Mouse (Mus musculus) midbrain, embryonic 11.5 days (tissue): Measurements from ENCODE around the gene Rnf144a. TPM values are rescaled to one million over a fixed set of nuclear protein-coding genes. Genes with fewer than 3 reads are reported as not detected.

ENCODE experiments used
- ATAC-seq: fragments of 200-750 bp; cut with Nextera tagmentation; 2 replicates; pipeline ENCODE4 v1.8.0; 2017; ENCODE audit warnings: moderate TSS enrichment, moderate library complexity; ENCODE audit not compliant: low FRiP score
- DNase-seq: peaks from one replicate; pipeline ENCODE4 v3.0.0; 2015; ENCODE audit warnings: low spot score; ENCODE audit errors: missing footprints
- H3K27ac ChIP-seq: fragments of 300-500 bp; sonication (generic); 2 replicates; pipeline ENCODE4 v1.5.1; 2014; ENCODE audit warnings: low read depth, low read length
- H3K27me3 ChIP-seq: fragments of 300-500 bp; sonication (generic); 2 replicates; pipeline ENCODE4 v1.6.1; 2014; ENCODE audit warnings: mild to moderate bottlenecking, low read length, moderate library complexity, mixed read lengths; ENCODE audit not compliant: control insufficient read depth, insufficient read depth
- H3K36me3 ChIP-seq: fragments of 300-500 bp; sonication (generic); 2 replicates; pipeline ENCODE4 v1.6.1; 2014; ENCODE audit warnings: mild to moderate bottlenecking, low read length, moderate library complexity, mixed read lengths; ENCODE audit not compliant: control insufficient read depth, insufficient read depth
- H3K4me1 ChIP-seq: fragments of 300-500 bp; sonication (generic); 2 replicates; pipeline ENCODE4 v1.6.1; 2014; ENCODE audit warnings: low read length; ENCODE audit not compliant: control insufficient read depth, insufficient read depth
- H3K4me2 ChIP-seq: fragments of 300-500 bp; sonication (generic); 2 replicates; pipeline ENCODE4 v1.6.1; 2014; ENCODE audit warnings: mild to moderate bottlenecking, moderate library complexity
- H3K4me3 ChIP-seq: fragments of 300-500 bp; sonication (generic); 2 replicates; pipeline ENCODE4 v1.5.1; 2014; ENCODE audit warnings: low read depth, low read length
- H3K9ac ChIP-seq: fragments of 300-500 bp; sonication (generic); 2 replicates; pipeline ENCODE4 v1.6.1; 2014; ENCODE audit warnings: low read length
- H3K9me3 ChIP-seq: fragments of 300-500 bp; sonication (generic); 2 replicates; pipeline ENCODE4 v1.6.1; 2016; ENCODE audit warnings: low read length; ENCODE audit not compliant: control insufficient read depth
- WGBS: fragments of 180-500 bp; shearing (Covaris S2); extraction: QIAGEN DNeasy Blood & Tissue Kit; methylation state at CpG from one replicate; pipeline ENCODE4 v1.1.7; 2014; 5-methylcytosine and 5-hydroxymethylcytosine counted together
- polyA plus RNA-seq: library from polyadenylated mRNA; unstranded; fragments of >200 nt; fragmentation: Nextera tagmentation; extraction: Ambion mirVana; gene quantifications from 2 replicates; pipeline ENCODE4 v1.2.1, GENCODE M21; 2014

The Rnf144a gene
- polyA plus RNA-seq, 1 experiment from 2014 or later, result 24.7 TPM

DNA sequence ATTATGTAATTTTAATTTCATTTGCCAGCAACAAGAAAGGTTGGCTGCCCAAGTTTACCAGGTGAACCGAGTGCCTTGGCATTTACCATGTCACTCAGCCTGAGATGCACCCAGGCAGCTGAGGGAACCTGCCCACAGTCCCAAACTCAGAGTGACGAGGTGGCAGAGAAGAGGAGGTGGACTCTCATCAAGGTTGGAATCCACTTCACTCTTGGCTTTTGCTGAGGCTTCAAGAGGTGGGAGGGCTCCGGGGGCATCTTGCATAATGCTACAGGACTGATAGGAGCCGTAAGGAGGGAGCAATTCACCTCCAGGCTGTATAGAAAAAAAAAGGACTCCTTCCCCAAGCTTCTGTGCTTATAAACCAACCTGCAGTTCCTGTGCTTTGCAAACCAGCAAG lies 48.7 kb downstream of the Rnf144a start:
- Histone ChIP-seq H3K27me3 (no peaks in the 10 kb centered on the region), H3K9ac (no peak overlapping the region), H3K4me2 (no peak overlapping the region), H3K4me1 (peaks cover under 1% of the 10 kb centered on the region; the same call in 1 of the 2 replicates), H3K9me3 (no peaks in the 10 kb centered on the region), H3K27ac (no peak overlapping the region), H3K36me3 (no peaks in the 10 kb centered on the region; the same call in 1 of the 2 replicates), H3K4me3 (no peak overlapping the region)
- no peak for DNase-seq
- ATAC-seq, result no peak
- 83% methylated on average over 4 of the region's 4 CpGs for WGBS

DNA sequence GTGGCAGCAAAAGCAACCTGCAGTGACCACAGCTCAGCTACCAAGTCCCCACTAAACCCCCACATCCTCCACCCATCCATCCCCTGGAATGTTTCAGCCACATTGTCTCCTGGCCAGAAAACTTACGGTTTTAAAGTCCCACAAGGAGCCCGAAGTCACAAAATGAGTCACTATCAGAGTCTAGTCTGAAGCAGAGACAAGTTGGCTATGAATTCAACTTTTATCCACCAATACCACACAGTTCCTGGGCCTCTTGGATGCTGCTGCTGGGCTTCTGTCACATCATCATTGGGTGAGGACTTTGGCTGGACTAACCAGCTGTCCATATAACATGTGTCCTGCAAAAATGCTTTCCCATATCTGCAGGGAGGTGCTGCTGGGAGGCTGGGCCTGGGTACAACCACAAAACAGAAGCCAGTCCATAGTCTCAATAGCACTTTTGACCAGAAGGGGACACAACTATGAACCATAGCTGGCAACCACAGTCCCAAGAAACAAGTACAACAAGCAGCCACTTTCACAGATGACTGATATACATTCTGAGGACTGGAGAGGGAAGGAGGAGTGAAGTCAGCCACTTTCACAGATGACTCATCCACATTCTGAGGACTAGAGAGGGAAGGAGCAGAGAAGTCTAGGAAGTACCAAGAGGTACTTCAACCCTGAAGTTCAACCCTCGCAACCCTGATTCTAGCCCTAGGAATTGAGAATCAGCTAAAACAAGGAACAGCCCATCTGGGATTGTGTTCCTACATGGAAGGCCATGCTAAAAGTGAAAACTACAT lies 49.3 kb downstream of the Rnf144a start:
- DNase-seq (no peak), ATAC-seq (no peak)
- H3K4me2 ChIP-seq, result no peak overlapping the region
- peaks cover 6% of the 10 kb centered on the region; the same call in 1 of the 2 replicates for H3K4me1 ChIP-seq
- H3K27ac ChIP-seq, result no peak overlapping the region
- no peak overlapping the region for H3K9ac ChIP-seq
- H3K9me3 ChIP-seq, result no peaks in the 10 kb centered on the region
- H3K36me3 ChIP-seq, result no peaks in the 10 kb centered on the region; the same call in 1 of the 2 replicates
- 94% methylated on average over 3 of the region's 3 CpGs for WGBS
- H3K4me3 ChIP-seq, result no peak overlapping the region
- no peaks in the 10 kb centered on the region for H3K27me3 ChIP-seq

DNA sequence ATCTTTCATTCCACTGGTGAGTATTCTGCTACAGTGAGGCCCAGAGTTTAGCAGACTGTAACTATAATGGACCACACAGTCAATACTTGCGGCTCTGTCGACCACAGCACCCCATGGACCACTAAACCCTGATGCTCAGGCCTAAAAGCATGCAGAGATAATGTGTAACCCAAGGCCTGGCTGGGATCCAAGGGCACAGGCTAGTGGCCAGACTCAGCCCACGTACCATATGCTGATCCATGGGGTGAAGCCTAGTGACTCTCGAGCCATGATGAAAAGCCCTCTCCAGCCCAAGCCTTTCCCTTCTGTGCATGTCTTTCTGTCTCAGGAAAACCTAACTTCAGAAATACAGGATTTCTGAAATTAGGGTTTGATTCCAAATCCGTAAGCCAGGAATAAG lies 50.2 kb downstream of the Rnf144a start:
- Histone ChIP-seq H3K9ac (no peak overlapping the region), H3K9me3 (no peaks in the 10 kb centered on the region), H3K27ac (no peak overlapping the region), H3K4me1 (peaks cover 6% of the 10 kb centered on the region; the same call in 1 of the 2 replicates), H3K4me3 (no peak overlapping the region), H3K4me2 (no peak overlapping the region), H3K36me3 (no peaks in the 10 kb centered on the region; the same call in 1 of the 2 replicates), H3K27me3 (no peaks in the 10 kb centered on the region)
- DNase-seq (no peak), ATAC-seq (no peak)
- 92% methylated on average over 5 of the region's 5 CpGs for WGBS

DNA sequence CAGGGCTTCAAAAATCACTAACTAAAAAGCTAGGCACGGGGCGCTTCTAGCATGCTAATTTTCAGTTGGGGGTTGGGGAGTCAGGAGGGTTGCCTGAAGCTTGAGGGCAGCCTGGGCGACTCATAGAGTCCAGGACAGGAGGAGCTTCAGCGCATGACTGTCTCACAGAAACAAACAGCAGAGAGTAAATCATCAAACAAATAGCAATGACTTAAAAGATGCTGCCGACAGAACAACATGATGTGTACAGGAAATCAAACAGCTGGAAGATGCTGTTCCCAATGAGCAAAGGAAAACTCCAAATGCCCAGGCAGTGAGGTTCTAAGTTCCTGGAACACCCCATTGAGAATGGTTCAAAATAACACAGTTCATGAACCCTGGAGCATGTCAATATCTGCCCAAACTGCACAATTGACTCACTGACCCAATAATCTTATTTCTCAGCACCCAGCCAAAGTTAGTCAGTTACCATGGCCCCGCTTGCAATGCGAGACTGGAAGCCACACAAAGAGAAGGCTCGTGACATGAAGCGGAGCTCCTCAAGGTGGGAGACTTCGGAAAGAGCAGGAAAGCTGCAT lies 54.0 kb downstream of the Rnf144a start:
- Histone ChIP-seq H3K9me3 (no peaks in the 10 kb centered on the region), H3K9ac (no peak overlapping the region), H3K4me3 (no peak overlapping the region), H3K36me3 (peaks cover 4% of the 10 kb centered on the region; the same call in 1 of the 2 replicates), H3K4me2 (no peak overlapping the region), H3K27ac (no peak overlapping the region), H3K4me1 (peaks cover 6% of the 10 kb centered on the region; the same call in 1 of the 2 replicates), H3K27me3 (no peaks in the 10 kb centered on the region)
- WGBS, result 61% methylated on average over 10 of the region's 10 CpGs
- no peak for DNase-seq
- ATAC-seq, result no peak

DNA sequence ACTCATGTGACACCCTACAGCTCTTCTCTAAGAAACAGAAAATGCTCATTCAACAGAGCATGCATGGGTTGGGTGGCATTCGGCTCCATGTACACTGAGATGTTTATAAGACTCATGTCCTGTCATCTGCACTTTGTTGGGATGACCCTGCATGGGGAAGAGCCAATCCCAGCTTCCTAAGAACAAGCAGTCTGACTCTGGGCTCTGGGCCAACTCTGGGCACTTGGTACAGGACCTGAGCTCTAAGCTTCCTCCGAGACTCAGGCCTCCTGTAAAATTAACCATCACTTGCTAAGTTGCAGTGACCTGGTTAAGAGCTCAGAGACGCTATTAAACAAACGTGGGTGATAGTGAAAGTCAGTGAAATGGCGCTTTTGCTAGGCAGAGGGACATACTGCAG lies 55.2 kb downstream of the Rnf144a start:
- 94% methylated on average over 5 of the region's 5 CpGs for WGBS
- H3K4me3 ChIP-seq, result no peak overlapping the region
- peaks cover 6% of the 10 kb centered on the region; the same call in 1 of the 2 replicates for H3K4me1 ChIP-seq
- H3K9ac ChIP-seq, result no peak overlapping the region
- H3K4me2 ChIP-seq, result no peak overlapping the region
- peaks cover 4% of the 10 kb centered on the region; the same call in 1 of the 2 replicates for H3K36me3 ChIP-seq
- H3K27me3 ChIP-seq, result no peaks in the 10 kb centered on the region
- H3K27ac ChIP-seq, result no peak overlapping the region
- no peaks in the 10 kb centered on the region for H3K9me3 ChIP-seq
- no peak for ATAC-seq
- DNase-seq, result no peak

DNA sequence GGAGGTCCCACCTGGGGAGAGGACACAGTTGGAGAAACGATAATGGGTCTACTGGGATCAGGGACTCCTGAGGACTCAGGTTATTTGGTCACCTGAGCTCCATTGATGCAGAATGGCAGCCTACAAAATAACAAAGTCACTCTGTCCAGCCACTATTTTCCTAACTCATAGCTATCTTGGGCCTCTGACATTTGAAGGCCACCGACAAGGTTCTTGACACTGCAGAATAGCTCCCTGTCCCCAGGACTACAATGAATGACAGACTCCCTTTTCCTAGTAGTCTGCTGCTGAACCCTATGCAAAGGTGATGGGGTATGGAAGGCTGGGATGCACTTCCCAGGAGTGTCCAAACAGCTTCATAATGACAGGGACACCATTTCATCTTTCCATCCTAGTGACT lies 55.8 kb downstream of the Rnf144a start:
- peaks cover 6% of the 10 kb centered on the region; the same call in 1 of the 2 replicates for H3K4me1 ChIP-seq
- peaks cover 4% of the 10 kb centered on the region; the same call in 1 of the 2 replicates for H3K36me3 ChIP-seq
- H3K4me2 ChIP-seq, result no peak overlapping the region
- no peaks in the 10 kb centered on the region for H3K27me3 ChIP-seq
- H3K9me3 ChIP-seq, result no peaks in the 10 kb centered on the region
- no peak for ATAC-seq
- H3K27ac ChIP-seq, result no peak overlapping the region
- H3K9ac ChIP-seq, result no peak overlapping the region
- no peak for DNase-seq
- no peak overlapping the region for H3K4me3 ChIP-seq
- WGBS, result 96% methylated on average over 2 of the region's 2 CpGs

DNA sequence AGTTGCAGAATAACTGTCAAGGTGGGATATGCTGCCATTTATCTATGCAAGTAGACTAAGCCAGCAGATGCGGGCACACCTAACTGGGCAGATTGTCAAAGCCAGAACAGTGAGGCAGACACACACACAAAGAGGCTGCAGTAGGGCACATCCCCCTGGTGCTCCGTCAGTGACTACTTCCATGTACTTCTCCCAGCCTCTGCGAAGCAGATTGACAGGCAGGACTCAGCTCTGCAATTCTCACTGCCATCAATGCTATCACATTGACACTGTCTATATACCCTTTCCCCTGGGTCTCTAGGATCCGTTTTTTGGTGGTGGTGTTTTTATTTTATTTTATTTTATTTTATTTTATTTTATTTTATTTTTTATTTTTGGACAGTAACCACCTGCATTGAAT lies 57.8 kb downstream of the Rnf144a start:
- 0 out of 2 replicates have a peak, but pooled peaks cover 4% of the 10 kb centered on the region for H3K36me3 ChIP-seq
- no peak overlapping the region for H3K4me3 ChIP-seq
- H3K9ac ChIP-seq, result no peak overlapping the region
- 91% methylated on average over 4 of the region's 4 CpGs for WGBS
- H3K27me3 ChIP-seq, result no peaks in the 10 kb centered on the region
- H3K4me1 ChIP-seq, result peaks cover 6% of the 10 kb centered on the region; the same call in 1 of the 2 replicates
- peak; percentile 84 for DNase-seq
- H3K4me2 ChIP-seq, result no peak overlapping the region
- no peak for ATAC-seq
- H3K9me3 ChIP-seq, result no peaks in the 10 kb centered on the region
- no peak overlapping the region for H3K27ac ChIP-seq

DNA sequence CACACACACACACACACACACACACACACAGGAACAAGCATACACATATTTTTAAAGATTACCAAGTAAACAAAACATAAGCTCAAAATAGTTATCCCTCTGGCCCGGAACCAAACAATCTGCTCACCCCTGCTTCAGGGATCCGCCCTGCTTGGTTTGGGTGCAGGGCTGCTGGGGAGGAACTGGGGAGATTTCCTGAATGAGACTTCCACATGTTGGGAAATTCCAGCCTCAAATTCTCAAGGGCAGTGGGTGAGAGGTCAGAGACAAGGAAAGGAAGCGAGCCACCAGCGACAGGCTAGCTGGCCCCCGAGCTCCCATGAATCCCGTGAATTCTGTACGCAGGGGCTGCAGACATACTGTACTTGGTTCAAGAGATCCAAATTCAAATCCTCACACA lies 58.9 kb downstream of the Rnf144a start:
- DNase-seq (no peak), ATAC-seq (no peak)
- 0 out of 2 replicates have a peak, but pooled peaks cover 4% of the 10 kb centered on the region for H3K36me3 ChIP-seq
- H3K27me3 ChIP-seq, result no peaks in the 10 kb centered on the region
- no peak overlapping the region for H3K27ac ChIP-seq
- no peaks in the 10 kb centered on the region for H3K9me3 ChIP-seq
- H3K4me3 ChIP-seq, result no peak overlapping the region
- 83% methylated on average over 7 of the region's 7 CpGs for WGBS
- peaks cover 4% of the 10 kb centered on the region; the same call in 1 of the 2 replicates for H3K4me1 ChIP-seq
- H3K9ac ChIP-seq, result no peak overlapping the region
- no peak overlapping the region for H3K4me2 ChIP-seq

DNA sequence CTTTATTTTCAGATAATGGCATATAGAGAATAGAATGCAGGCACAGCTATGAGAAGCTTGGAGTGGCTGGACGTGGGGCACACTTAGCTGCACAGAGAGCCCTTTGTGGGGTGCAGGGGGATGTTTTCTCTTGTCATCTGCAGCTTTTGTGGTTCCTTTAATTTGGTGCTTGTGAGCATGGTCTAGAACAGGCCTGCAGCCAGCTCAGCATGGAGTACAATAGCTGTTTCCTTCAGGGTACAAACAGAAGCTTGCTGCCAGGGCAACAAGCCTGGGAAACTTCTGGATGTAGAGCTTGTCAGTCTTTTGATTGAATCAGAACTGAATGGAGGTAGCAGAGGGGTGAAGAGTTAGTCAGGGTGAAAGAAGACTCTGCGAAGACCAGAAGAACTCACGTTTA lies 63.7 kb downstream of the Rnf144a start:
- ATAC-seq, result no peak

More for the DNA sequence above, 63.7 kb downstream of the Rnf144a start:
- Histone ChIP-seq H3K4me3 (no peak overlapping the region), H3K4me1 (no peaks in the 10 kb centered on the region), H3K9ac (no peak overlapping the region), H3K27ac (no peak overlapping the region), H3K27me3 (no peaks in the 10 kb centered on the region), H3K9me3 (no peaks in the 10 kb centered on the region), H3K36me3 (no peaks in the 10 kb centered on the region), H3K4me2 (no peak overlapping the region)
- DNase-seq, result no peak
- 64% methylated on average over 3 of the region's 3 CpGs for WGBS
